Mouse (Mus musculus) hindbrain, embryonic 12.5 days (tissue): Measurements from ENCODE around the gene Scn5a. TPM values are rescaled to one million over a fixed set of nuclear protein-coding genes. Genes with fewer than 3 reads are reported as not detected.

Experiments used
- ATAC-seq: fragments of 200-750 bp; cut with Nextera tagmentation; 2 replicates; pipeline ENCODE4 v1.8.0; 2017; ENCODE audit warnings: moderate TSS enrichment; ENCODE audit not compliant: low FRiP score
- H3K27ac ChIP-seq: fragments of 300-500 bp; sonication (generic); 2 replicates; pipeline ENCODE4 v1.5.1; 2016; ENCODE audit warnings: mild to moderate bottlenecking
- H3K27me3 ChIP-seq: fragments of 300-500 bp; sonication (generic); 2 replicates; pipeline ENCODE4 v1.6.1; 2016; ENCODE audit warnings: mild to moderate bottlenecking
- H3K36me3 ChIP-seq: fragments of 300-500 bp; sonication (generic); 2 replicates; pipeline ENCODE4 v1.6.1; 2016; ENCODE audit warnings: mild to moderate bottlenecking
- H3K4me1 ChIP-seq: fragments of 300-500 bp; sonication (generic); 2 replicates; pipeline ENCODE4 v1.6.1; 2016
- H3K4me2 ChIP-seq: fragments of 300-500 bp; sonication (generic); replicated peaks from 2 replicates; pipeline ENCODE4 v1.6.1; 2016; ENCODE audit warnings: mild to moderate bottlenecking
- H3K4me3 ChIP-seq: fragments of 300-500 bp; sonication (generic); 2 replicates; pipeline ENCODE4 v1.5.1; 2016; ENCODE audit warnings: mild to moderate bottlenecking
- H3K9ac ChIP-seq: fragments of 300-500 bp; sonication (generic); 2 replicates; pipeline ENCODE4 v1.6.1; 2016; ENCODE audit warnings: mild to moderate bottlenecking, moderate library complexity
- H3K9me3 ChIP-seq: fragments of 300-500 bp; sonication (generic); replicated peaks from 2 replicates; pipeline ENCODE4 v1.6.1; 2016; ENCODE audit warnings: mild to moderate bottlenecking
- WGBS: fragments of 180-500 bp; shearing (Covaris S2); methylation state at CpG from one replicate; pipeline ENCODE4 v1.1.7; 2016; 5-methylcytosine and 5-hydroxymethylcytosine counted together
- polyA plus RNA-seq: library from polyadenylated mRNA; unstranded; fragments of >200 nt; fragmentation: Nextera tagmentation; extraction: Ambion mirVana; gene quantifications from 2 replicates; pipeline ENCODE4 v1.2.1, GENCODE M21; 2016

The Scn5a gene
- polyA plus RNA-seq, 1 experiment from 2014 or later, result 0.84 TPM

- Histone ChIP-seq H3K4me2 (no peak overlapping the region), H3K4me3 (no peak overlapping the region), H3K27ac (no peak overlapping the region), H3K9ac (no peak overlapping the region), H3K36me3 (no peaks in the 10 kb centered on the region), H3K9me3 (no peaks in the 10 kb centered on the region), H3K4me1 (peaks cover 11% of the 10 kb centered on the region), H3K27me3 (peaks cover 94% of the 10 kb centered on the region)
- ATAC-seq, result 0 out of 2 replicates have a peak, but pooled peaks have one; percentile 24
- 91% methylated on average over 17 of the region's 17 CpGs for WGBS
Measured at GRCm38 (mm10) chr9:119580187-119580586, 1.4 kb upstream of the Scn5a start.

GRCm38 (mm10) chr9:119578311-119578635 is 543 bp downstream of the Scn5a start:
- 2% methylated on average over 24 of the region's 24 CpGs for WGBS
- H3K27ac ChIP-seq, result no peak overlapping the region
- peaks cover 95% of the 10 kb centered on the region for H3K27me3 ChIP-seq
- H3K4me1 ChIP-seq, result peaks cover 11% of the 10 kb centered on the region
- H3K4me2 ChIP-seq, result peak overlapping the region; percentile 81
- peak overlapping the region; percentile 48 for H3K4me3 ChIP-seq
- no peaks in the 10 kb centered on the region for H3K36me3 ChIP-seq
- H3K9me3 ChIP-seq, result no peaks in the 10 kb centered on the region
- ATAC-seq, result no peak
- H3K9ac ChIP-seq, result peak overlapping the region; percentile 44

DNA sequence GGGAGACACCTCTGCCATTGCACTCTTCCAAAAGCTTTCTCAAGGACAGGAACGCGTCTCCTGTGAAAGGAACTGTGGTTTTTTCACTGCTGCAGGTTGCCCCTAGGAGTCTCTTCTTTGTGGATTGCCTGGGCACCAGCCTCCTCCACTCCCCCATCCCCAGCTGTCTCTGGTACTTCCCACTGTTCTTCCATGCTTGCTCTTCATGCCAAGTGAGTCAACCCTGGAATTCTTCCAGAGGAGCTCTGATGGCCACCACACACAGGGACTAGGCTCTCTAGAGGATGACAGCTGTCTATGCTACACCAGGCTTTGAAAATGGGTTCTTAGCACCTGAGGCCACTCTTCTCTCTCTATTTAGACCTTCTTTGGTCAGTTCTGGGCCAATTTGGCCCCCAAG is 1.8 kb downstream of the Scn5a start:
- H3K4me1 ChIP-seq, result peaks cover 13% of the 10 kb centered on the region
- no peak overlapping the region for H3K4me2 ChIP-seq
- no peaks in the 10 kb centered on the region for H3K36me3 ChIP-seq
- no peak overlapping the region for H3K9ac ChIP-seq
- no peak overlapping the region for H3K27ac ChIP-seq
- H3K4me3 ChIP-seq, result no peak overlapping the region
- peaks cover 99% of the 10 kb centered on the region for H3K27me3 ChIP-seq
- ATAC-seq, result no peak
- no peaks in the 10 kb centered on the region for H3K9me3 ChIP-seq
- 78% methylated on average over 2 of the region's 2 CpGs for WGBS

GRCm38 (mm10) chr9:119575732-119576131 is 3.1 kb downstream of the Scn5a start:
- no peak overlapping the region for H3K4me3 ChIP-seq
- H3K27me3 ChIP-seq, result peaks cover 98% of the 10 kb centered on the region
- ATAC-seq, result no peak
- H3K9ac ChIP-seq, result no peak overlapping the region
- no peaks in the 10 kb centered on the region for H3K9me3 ChIP-seq
- peaks cover 24% of the 10 kb centered on the region for H3K4me1 ChIP-seq
- 50% methylated on average over 9 of the region's 9 CpGs for WGBS
- H3K27ac ChIP-seq, result no peak overlapping the region
- H3K4me2 ChIP-seq, result no peak overlapping the region
- no peaks in the 10 kb centered on the region for H3K36me3 ChIP-seq

DNA sequence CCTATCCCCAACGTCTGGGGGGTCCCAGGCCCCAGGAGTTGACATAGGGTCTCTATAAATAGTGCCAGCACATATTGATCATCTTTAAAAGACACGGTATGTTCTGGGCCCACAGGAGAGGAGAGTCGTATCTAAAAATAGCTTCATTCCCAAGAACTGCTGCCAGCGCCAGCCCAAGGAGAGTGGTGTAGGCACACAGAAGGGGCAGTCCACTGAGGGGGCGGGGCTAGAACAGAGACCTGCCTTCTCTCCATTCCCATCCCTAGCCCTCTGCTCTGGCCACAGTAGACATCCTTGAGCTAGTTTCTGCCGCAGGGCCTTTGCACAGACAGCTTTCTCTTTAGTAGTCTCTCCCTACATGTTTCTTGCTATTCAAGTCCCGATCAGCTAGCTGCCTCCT is 4.5 kb downstream of the Scn5a start:
- no peaks in the 10 kb centered on the region for H3K36me3 ChIP-seq
- peaks cover 24% of the 10 kb centered on the region for H3K4me1 ChIP-seq
- peaks cover 98% of the 10 kb centered on the region for H3K27me3 ChIP-seq
- no peak overlapping the region for H3K4me3 ChIP-seq
- 79% methylated on average over 7 of the region's 7 CpGs for WGBS
- H3K27ac ChIP-seq, result no peak overlapping the region
- no peak for ATAC-seq
- H3K4me2 ChIP-seq, result no peak overlapping the region
- H3K9me3 ChIP-seq, result no peaks in the 10 kb centered on the region
- no peak overlapping the region for H3K9ac ChIP-seq

DNA sequence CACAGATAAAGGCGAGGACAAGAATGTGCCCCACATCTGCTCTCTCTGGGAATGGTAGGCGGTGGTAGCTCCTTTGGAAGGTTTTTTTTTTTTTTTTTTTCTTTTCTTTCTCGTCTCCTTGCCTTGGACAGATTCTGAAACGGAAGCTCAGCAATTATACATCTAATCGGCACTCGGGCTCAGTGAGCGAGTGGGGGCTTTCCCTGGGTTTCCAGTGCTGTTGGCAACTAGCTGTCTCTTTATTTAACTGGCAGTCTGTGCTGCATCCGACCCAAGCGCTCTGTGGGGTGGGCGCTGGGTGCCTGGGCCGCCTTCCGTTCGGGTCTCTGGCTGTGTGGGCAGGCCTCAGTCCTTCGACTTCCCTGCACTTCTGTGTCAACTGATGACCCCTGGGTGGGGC is 5.8 kb downstream of the Scn5a start:
- H3K9ac ChIP-seq, result no peak overlapping the region
- peaks cover 99% of the 10 kb centered on the region for H3K27me3 ChIP-seq
- peaks cover 12% of the 10 kb centered on the region for H3K4me1 ChIP-seq
- no peaks in the 10 kb centered on the region for H3K36me3 ChIP-seq
- no peak overlapping the region for H3K4me3 ChIP-seq
- H3K27ac ChIP-seq, result no peak overlapping the region
- H3K9me3 ChIP-seq, result no peaks in the 10 kb centered on the region
- WGBS, result 42% methylated on average over 14 of the region's 14 CpGs
- no peak for ATAC-seq
- no peak overlapping the region for H3K4me2 ChIP-seq

DNA sequence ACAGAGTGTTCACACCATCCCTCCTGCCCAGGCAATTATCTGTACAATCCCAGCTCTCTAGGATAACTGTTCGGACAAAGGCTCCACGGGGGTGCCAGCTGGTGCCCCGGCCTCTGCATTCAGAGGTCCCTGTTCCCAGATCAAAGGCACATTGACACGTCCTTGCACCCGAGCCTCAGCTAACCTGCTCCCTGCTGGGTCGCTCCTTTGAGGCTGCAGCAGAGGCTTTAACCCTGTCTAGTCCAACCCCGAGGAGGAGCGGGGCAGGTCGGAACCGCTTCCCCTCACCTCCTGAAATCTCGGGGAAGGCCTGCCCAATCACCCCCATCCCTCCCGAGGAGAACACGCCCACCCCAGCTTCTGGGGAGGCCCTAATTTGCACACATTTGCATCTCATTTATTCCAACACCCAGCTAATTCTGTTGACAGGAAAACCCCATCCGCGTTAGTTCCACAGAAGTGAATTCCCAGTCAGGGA is 7.4 kb downstream of the Scn5a start:
- Histone ChIP-seq H3K9ac (no peak overlapping the region), H3K4me1 (peaks cover 13% of the 10 kb centered on the region), H3K9me3 (no peaks in the 10 kb centered on the region), H3K4me2 (peak overlapping the region; percentile 44), H3K4me3 (peak overlapping the region; percentile 15), H3K27me3 (peaks cover 99% of the 10 kb centered on the region), H3K27ac (no peak overlapping the region), H3K36me3 (no peaks in the 10 kb centered on the region)
- WGBS, result 1% methylated on average over 15 of the region's 15 CpGs
- ATAC-seq, result peak; percentile 61

DNA sequence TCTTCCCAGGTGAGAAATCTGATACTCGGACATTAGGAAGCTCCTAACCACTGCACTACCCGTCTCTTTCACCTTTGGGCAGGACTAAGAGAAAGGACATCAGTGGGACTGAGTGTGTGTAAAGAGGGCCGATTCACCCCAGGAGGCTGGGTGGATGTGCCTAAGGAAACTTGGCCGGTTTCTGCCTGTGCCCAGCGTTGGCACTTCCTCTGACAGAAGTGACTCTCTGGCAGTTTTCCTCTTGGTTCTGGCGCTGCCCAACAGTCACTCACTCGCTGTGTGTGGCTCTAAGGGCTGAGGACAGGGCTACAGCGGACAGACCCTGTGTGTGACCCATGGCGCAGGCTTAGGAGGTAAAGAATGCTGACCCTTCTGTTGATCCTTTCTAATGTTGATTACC is 8.2 kb downstream of the Scn5a start:
- Histone ChIP-seq H3K36me3 (no peaks in the 10 kb centered on the region), H3K4me2 (no peak overlapping the region), H3K4me3 (no peak overlapping the region), H3K27ac (no peak overlapping the region), H3K27me3 (peaks cover 99% of the 10 kb centered on the region), H3K9me3 (no peaks in the 10 kb centered on the region), H3K9ac (no peak overlapping the region), H3K4me1 (peaks cover 16% of the 10 kb centered on the region)
- no peak for ATAC-seq
- WGBS, result 15% methylated on average over 9 of the region's 9 CpGs

DNA sequence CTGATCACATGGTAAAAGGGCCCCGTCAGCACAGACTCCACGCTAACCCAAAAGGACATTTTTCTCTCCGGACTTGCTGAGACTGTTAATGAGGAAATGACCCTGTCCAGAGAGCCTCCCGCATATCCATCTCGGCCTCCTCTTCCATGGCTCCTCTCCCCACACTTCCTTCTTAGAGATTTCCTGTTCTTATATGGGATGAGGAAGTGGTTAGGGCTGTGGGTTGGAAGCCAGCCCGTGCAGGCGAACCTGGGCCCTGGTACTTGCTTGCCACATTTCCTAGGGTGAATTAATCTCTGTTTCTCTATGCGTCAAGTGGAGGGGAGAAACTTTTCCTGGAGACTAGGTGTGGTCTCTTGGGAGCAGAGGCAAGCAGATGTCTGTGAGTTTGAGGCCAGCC is 10.1 kb downstream of the Scn5a start:
- no peaks in the 10 kb centered on the region for H3K36me3 ChIP-seq
- peaks cover 16% of the 10 kb centered on the region for H3K4me1 ChIP-seq
- no peak overlapping the region for H3K4me2 ChIP-seq
- H3K9ac ChIP-seq, result no peak overlapping the region
- ATAC-seq, result no peak
- 86% methylated on average over 8 of the region's 8 CpGs for WGBS
- H3K9me3 ChIP-seq, result no peaks in the 10 kb centered on the region
- H3K4me3 ChIP-seq, result no peak overlapping the region
- peaks cover 99% of the 10 kb centered on the region for H3K27me3 ChIP-seq
- no peak overlapping the region for H3K27ac ChIP-seq

DNA sequence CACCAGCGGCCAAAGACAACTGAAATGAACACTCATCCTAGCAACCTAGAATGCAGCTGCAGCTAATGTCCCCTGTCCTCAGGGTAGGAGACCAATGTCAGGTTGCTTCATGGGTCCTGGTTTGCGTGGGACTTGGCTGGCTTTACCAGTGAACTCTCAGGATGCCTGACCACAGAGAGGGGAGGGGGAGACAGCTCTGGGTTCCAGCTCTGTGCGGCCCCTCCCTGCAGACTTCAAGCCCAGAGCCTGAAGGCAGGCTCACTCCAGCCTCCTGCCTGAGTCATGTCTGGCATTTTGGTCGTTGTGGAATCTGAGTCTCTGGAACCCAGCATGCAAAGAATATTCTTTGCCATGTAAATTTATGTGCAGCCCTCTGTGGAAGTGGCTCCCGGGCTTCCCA is 11.0 kb downstream of the Scn5a start:
- H3K4me1 ChIP-seq, result peaks cover 16% of the 10 kb centered on the region
- 75% methylated on average over 5 of the region's 5 CpGs for WGBS
- H3K27ac ChIP-seq, result no peak overlapping the region
- no peak overlapping the region for H3K4me3 ChIP-seq
- ATAC-seq, result no peak
- no peak overlapping the region for H3K9ac ChIP-seq
- no peaks in the 10 kb centered on the region for H3K9me3 ChIP-seq
- H3K36me3 ChIP-seq, result no peaks in the 10 kb centered on the region
- no peak overlapping the region for H3K4me2 ChIP-seq
- H3K27me3 ChIP-seq, result peaks cover 99% of the 10 kb centered on the region

DNA sequence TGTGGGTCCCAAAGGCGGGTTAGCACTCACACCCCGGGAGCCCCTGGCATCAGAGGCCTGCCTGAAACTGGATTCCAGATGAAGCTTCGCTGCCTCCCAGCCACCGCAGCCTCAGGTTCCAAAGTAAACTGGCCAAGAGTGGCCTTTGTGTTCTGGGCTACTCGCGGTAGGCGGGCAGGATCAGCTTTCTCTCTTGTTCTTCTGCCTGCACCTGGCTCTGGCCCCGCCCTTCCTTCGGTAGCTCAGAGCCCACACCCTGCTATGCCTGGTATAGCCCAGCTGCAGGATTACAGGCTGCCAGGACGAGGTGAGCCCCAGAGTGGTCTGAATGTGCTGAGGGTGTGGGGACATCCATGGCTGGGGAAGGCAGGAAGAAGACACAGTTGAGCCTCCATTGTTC is 12.6 kb downstream of the Scn5a start:
- Histone ChIP-seq H3K4me3 (no peak overlapping the region), H3K36me3 (no peaks in the 10 kb centered on the region), H3K27ac (no peak overlapping the region), H3K27me3 (peaks cover 99% of the 10 kb centered on the region), H3K4me1 (peaks cover 18% of the 10 kb centered on the region), H3K9me3 (no peaks in the 10 kb centered on the region), H3K4me2 (no peak overlapping the region), H3K9ac (no peak overlapping the region)
- ATAC-seq, result no peak
- 6% methylated on average over 10 of the region's 10 CpGs for WGBS

DNA sequence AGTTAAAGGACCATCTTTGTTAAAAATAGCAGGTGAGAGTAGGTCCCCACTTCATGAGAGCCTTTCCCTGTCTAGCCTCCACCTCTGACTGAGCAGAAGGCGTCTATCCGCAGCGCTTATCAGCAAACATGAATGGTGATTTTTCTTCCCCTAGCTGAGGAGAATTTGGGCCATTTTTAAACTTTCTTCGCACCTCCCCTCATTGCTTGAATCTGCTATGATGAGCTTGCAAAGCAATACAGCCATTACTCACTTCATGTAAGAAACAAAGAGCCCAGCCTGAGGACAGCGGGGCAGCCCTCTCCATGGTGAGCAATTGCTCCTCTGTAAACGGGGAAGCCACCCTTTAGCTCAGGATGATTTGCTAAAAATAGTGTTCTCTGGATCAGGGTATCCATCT is 14.0 kb downstream of the Scn5a start:
- Histone ChIP-seq H3K4me2 (no peak overlapping the region), H3K27me3 (peaks cover 99% of the 10 kb centered on the region), H3K9ac (no peak overlapping the region), H3K9me3 (no peaks in the 10 kb centered on the region), H3K27ac (no peak overlapping the region), H3K4me1 (peaks cover 22% of the 10 kb centered on the region), H3K36me3 (no peaks in the 10 kb centered on the region), H3K4me3 (no peak overlapping the region)
- no peak for ATAC-seq
- 79% methylated on average over 6 of the region's 6 CpGs for WGBS

GRCm38 (mm10) chr9:119563617-119564016 is 15.2 kb downstream of the Scn5a start:
- H3K4me3 ChIP-seq, result no peak overlapping the region
- no peak for ATAC-seq
- 74% methylated on average over 6 of the region's 6 CpGs for WGBS
- H3K9me3 ChIP-seq, result no peaks in the 10 kb centered on the region
- H3K27ac ChIP-seq, result no peak overlapping the region
- H3K9ac ChIP-seq, result no peak overlapping the region
- H3K36me3 ChIP-seq, result no peaks in the 10 kb centered on the region
- H3K27me3 ChIP-seq, result peaks cover 98% of the 10 kb centered on the region
- peaks cover 22% of the 10 kb centered on the region for H3K4me1 ChIP-seq
- no peak overlapping the region for H3K4me2 ChIP-seq
